Mouse (Mus musculus) embryonic facial prominence, embryonic 10.5 days (tissue): ENCODE results near the gene Adamts5. TPM values are rescaled to one million over a fixed set of nuclear protein-coding genes. Genes with fewer than 3 reads are reported as not detected.

ENCODE experiments used
- DNase-seq: peaks from one replicate; pipeline ENCODE4 v3.0.0-alpha.2; 2017; ENCODE audit warnings: low spot score
- H3K27ac ChIP-seq: fragments of 300-500 bp; sonication (generic); replicated peaks from 2 replicates; pipeline ENCODE4 v1.5.1; 2016; ENCODE audit warnings: mild to moderate bottlenecking
- H3K27me3 ChIP-seq: fragments of 300-500 bp; sonication (generic); replicated peaks from 2 replicates; pipeline ENCODE4 v1.6.1; 2016; ENCODE audit warnings: low read depth, mild to moderate bottlenecking; ENCODE audit not compliant: poor library complexity, severe bottlenecking
- H3K36me3 ChIP-seq: fragments of 300-500 bp; sonication (generic); replicated peaks from 2 replicates; pipeline ENCODE4 v1.6.1; 2016; ENCODE audit warnings: mild to moderate bottlenecking, moderate library complexity
- H3K4me1 ChIP-seq: fragments of 300-500 bp; sonication (generic); 2 replicates; pipeline ENCODE4 v1.6.1; 2016
- H3K4me3 ChIP-seq: fragments of 300-500 bp; sonication (generic); 2 replicates; pipeline ENCODE4 v1.5.1; 2016; ENCODE audit warnings: mild to moderate bottlenecking, moderate library complexity
- H3K9me3 ChIP-seq: fragments of 300-500 bp; sonication (generic); 2 replicates; pipeline ENCODE4 v1.6.1; 2016; ENCODE audit warnings: mild to moderate bottlenecking
- WGBS: fragments of 180-500 bp; shearing (Covaris S2); methylation state at CpG from one replicate; pipeline ENCODE4 v1.1.7; 2016; 5-methylcytosine and 5-hydroxymethylcytosine counted together
- polyA plus RNA-seq: library from polyadenylated mRNA; unstranded; fragments of >200 nt; fragmentation: Nextera tagmentation; extraction: Ambion mirVana; gene quantifications from 2 replicates; pipeline ENCODE4 v1.2.1, GENCODE M21; 2016

Gene Adamts5
- polyA plus RNA-seq, 1 experiment from 2014 or later, result 1.1 TPM

DNA sequence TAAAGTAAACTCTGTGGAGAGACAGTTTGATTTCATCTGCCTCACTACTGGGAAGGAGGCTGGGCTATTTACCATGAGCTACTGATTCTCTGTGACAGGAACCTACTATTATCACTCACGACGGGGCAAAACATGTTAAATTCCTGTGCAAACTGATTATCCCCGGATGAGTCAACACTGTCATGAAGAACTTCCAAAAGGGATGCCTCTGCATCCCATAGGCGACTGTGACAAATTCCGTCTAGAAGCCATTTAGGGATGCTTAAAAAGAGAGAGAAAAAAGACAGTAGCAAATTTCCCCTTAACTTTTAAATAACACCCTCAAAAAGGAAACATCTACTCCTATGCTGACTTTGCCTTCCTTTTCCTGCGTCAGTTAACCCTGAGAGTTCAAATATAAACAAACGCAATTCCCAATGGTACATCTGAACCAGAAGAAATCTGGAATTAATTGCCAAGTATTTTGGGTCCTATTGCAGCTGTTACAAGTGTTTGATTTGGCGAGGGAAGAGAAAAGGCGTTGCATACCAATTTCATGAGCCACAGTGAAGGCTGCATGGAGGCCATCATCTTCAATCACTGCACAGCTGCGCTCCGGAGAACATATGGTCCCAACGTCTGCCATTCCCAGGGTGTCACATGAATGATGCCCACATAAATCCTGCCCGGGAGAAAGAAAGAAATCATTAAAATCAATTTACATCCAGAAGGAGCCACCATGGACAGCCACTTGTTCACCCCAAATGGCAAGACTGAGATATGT is 14.2 kb downstream of the Adamts5 start:
- WGBS, result 51% methylated on average over 13 of the region's 13 CpGs
- peak; percentile 33 for DNase-seq
- Histone ChIP-seq H3K4me1 (peaks cover 12% of the 10 kb centered on the region), H3K27me3 (no peaks in the 10 kb centered on the region), H3K4me3 (no peak overlapping the region), H3K9me3 (no peaks in the 10 kb centered on the region), H3K36me3 (no peaks in the 10 kb centered on the region), H3K27ac (no peak overlapping the region)

DNA sequence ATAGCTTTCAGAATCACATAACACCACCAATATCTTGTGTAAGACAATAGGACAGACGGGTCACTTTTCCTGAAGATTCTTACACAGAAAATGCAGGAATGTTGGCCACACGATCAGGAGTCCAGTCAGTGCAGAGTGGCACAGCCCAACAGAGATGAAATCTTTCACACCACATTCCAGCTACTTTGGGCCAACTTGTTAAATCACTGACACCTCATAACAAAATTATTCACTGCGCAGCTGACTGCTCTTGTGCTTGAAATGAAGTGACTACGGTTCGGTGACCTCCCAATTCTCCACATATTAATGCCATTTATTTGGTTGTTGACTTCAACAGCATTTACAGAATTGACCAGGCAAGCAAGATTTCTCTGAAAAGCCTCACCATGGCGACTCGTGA is 22.6 kb downstream of the Adamts5 start:
- Histone ChIP-seq H3K27ac (no peak overlapping the region), H3K27me3 (no peaks in the 10 kb centered on the region), H3K4me3 (no peak overlapping the region), H3K36me3 (no peaks in the 10 kb centered on the region), H3K4me1 (no peaks in the 10 kb centered on the region), H3K9me3 (no peaks in the 10 kb centered on the region)
- WGBS, result 91% methylated on average over 7 of the region's 7 CpGs
- DNase-seq, result no peak

DNA sequence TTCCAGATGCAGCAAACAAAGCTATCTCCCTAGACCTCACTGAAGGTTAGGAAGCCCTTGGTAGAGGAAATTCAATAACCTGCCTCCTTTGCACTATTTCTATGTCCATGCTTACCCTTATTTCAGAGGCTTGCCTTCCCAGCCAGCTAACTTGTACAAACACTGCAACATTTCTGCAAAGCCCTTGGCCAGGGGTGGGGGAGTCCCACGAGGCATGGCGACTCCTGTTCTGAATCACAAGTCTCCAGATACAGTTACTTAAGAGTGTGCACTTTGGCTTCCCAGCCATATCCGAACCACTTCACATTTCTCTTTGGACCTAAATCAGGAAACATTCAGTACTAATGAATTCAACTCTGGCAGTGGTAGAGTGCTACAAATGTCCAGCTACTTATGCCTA is 27.5 kb downstream of the Adamts5 start:
- no peak for DNase-seq
- 90% methylated on average over 3 of the region's 3 CpGs for WGBS
- H3K36me3 ChIP-seq, result no peaks in the 10 kb centered on the region
- no peak overlapping the region for H3K4me3 ChIP-seq
- H3K9me3 ChIP-seq, result no peaks in the 10 kb centered on the region
- H3K27me3 ChIP-seq, result no peaks in the 10 kb centered on the region
- peaks cover 11% of the 10 kb centered on the region for H3K4me1 ChIP-seq
- no peak overlapping the region for H3K27ac ChIP-seq

DNA sequence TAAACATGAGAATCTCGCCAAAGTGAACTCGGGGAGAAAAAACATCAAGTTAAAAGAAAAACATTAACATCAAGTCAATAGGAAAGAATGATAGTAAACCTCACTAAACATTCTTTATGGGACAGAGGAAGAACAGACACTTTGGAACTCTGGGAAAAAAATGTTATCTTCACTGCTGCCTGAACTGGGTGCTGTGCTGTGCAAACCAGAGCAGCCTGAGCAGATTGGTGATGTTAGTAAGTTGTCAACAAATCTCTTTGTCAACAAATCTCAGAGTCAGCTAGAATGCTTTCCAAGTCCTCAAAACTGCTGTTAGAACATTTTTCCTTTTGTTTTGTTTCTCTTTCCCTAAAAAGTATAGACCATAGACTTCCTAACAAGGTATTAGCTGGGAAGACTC is 29.7 kb downstream of the Adamts5 start:
- H3K4me1 ChIP-seq, result peaks cover 13% of the 10 kb centered on the region
- no peak overlapping the region for H3K4me3 ChIP-seq
- no peak for DNase-seq
- 74% methylated on average over 2 of the region's 2 CpGs for WGBS
- H3K36me3 ChIP-seq, result no peaks in the 10 kb centered on the region
- H3K9me3 ChIP-seq, result no peaks in the 10 kb centered on the region
- H3K27me3 ChIP-seq, result no peaks in the 10 kb centered on the region
- no peak overlapping the region for H3K27ac ChIP-seq

DNA sequence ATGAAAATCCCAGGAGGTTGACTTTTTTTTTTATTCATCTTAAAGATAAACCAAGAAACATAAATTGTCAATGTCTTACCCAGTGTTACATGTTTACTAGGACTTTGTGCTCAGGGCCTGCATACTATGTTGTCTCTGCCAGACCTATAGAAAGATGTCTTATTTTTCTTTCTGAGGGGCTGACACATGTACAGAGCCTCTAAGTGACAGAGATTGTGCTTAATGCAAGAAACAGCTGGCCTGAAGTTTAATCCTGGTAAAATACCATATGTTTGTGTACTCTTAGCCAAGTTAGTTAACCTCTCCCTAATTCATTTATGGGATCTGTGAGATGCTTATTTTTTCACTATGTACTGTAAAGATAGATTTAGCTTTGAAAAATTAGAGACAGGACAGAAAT is 30.4 kb downstream of the Adamts5 start:
- Histone ChIP-seq H3K27me3 (no peaks in the 10 kb centered on the region), H3K27ac (no peak overlapping the region), H3K4me1 (peaks cover 13% of the 10 kb centered on the region), H3K36me3 (no peaks in the 10 kb centered on the region), H3K4me3 (no peak overlapping the region), H3K9me3 (no peaks in the 10 kb centered on the region)
- DNase-seq, result no peak

DNA sequence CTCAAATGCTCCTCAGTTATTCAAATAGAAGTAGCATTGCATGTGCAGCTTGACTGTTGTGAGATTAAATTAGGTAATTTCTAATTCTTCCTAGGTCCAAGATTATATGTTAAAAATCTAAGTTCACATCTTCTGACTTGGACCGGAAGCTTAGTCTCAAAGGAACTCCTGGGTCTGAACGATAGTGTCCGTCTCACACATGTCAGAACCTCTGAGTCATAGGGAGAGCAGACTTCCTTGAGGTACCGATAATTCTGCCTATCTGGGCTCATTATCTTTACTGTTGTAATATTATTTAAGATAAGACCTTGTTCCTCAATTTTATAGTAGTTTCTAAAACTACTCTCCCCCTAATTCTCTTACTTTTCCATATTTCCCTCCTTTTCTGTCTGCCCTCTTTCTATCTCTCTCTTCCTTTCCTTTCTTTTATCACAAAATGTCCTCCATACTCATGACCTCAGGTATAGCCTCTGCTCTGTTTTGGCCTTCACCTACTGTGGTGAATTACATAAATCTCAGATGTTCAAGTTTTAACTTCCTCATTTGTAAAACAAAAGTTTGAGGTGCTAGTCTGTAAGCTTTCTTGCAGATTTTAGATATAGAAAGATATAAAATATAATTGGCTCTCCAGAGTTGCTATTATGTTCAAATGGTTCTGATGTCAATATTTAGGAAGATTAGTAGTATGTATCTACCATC is 36.8 kb downstream of the Adamts5 start:
- Histone ChIP-seq H3K27ac (no peak overlapping the region), H3K4me3 (no peak overlapping the region), H3K36me3 (no peaks in the 10 kb centered on the region; the same call in 1 of the 2 replicates), H3K27me3 (no peaks in the 10 kb centered on the region), H3K4me1 (peaks cover 7% of the 10 kb centered on the region), H3K9me3 (no peaks in the 10 kb centered on the region)
- DNase-seq, result no peak
- 93% methylated on average over 4 of the region's 4 CpGs for WGBS

DNA sequence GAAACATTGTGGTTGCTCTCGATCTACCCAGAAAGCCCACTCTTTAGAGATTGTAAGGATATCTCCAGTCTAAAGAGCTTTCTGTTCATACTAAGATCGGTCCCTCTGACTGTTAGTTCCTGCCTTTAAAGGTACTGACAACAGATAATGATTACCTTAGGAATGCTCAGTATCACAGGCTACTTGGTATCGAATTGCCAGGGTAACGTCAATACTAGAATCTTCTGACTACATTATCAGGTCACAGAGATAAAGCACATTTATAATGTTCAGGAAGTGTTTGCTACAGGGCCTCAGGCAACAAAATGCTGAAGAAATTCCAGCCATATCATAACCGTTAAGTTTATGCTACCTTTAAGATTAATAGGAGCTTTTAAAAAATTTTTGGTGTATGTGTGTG is 47.1 kb downstream of the Adamts5 start:
- no peak for DNase-seq
- Histone ChIP-seq H3K4me1 (no peaks in the 10 kb centered on the region), H3K4me3 (no peak overlapping the region), H3K36me3 (no peaks in the 10 kb centered on the region), H3K27ac (no peak overlapping the region), H3K27me3 (no peaks in the 10 kb centered on the region), H3K9me3 (no peaks in the 10 kb centered on the region)
- WGBS, result 85% methylated on average over 5 of the region's 5 CpGs

DNA sequence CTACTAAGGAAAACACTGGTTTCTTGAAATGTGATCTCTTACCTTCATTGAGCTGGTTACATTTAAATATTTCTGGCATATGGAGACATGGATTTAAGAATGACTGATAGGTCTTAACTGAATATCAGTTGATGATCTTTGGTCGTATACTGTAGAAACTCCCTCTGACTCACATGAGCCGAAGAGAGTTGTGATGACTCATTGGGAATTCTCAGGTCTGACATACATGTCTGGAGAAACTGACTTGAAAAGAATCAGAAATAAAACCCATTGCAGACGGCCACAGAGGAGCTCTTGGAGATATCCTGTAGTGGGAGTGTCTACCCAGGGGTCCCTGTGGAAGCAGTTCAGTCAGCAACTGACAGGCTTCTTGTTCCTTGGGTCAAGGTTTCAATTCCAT is 74.6 kb downstream of the Adamts5 start:
- Histone ChIP-seq H3K36me3 (no peaks in the 10 kb centered on the region), H3K27me3 (no peaks in the 10 kb centered on the region)

DNA sequence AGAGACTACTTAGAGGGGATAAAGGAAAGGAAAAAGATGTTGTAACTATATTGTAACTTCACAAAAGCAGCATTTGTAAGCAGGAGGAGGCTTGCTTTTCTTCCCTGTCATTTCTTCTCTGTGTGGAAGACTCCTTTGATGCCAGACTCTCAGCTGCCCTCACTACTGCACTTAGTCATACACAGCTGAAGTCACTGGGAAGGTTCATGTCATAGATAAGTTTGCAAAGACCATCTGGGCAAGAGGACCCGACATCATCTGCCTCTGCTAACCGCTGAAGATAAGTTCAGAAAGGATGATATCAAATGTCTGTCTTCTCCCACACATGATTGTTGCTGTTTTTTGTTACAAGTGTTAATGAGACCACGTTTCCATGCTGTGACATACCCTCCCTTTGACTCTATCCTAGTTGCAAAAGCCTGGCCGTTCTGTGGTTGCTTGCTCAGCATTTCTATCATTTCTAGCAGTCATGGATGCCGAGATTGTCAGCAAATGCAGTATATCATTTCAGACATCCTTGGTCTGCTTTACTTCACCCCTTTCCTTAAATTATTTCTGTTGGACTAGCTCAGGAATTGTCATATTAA is 79.2 kb downstream of the Adamts5 start:
- 86% methylated on average over 5 of the region's 5 CpGs for WGBS
- Histone ChIP-seq H3K4me1 (no peaks in the 10 kb centered on the region), H3K27me3 (no peaks in the 10 kb centered on the region), H3K36me3 (no peaks in the 10 kb centered on the region), H3K9me3 (no peaks in the 10 kb centered on the region), H3K4me3 (no peak overlapping the region), H3K27ac (no peak overlapping the region)
- DNase-seq, result no peak

More for the DNA sequence above, 74.6 kb downstream of the Adamts5 start:
- Histone ChIP-seq H3K9me3 (no peaks in the 10 kb centered on the region), H3K27ac (no peak overlapping the region), H3K4me1 (no peaks in the 10 kb centered on the region), H3K4me3 (no peak overlapping the region)
- 80% methylated on average over 3 of the region's 3 CpGs for WGBS
- DNase-seq, result no peak

DNA sequence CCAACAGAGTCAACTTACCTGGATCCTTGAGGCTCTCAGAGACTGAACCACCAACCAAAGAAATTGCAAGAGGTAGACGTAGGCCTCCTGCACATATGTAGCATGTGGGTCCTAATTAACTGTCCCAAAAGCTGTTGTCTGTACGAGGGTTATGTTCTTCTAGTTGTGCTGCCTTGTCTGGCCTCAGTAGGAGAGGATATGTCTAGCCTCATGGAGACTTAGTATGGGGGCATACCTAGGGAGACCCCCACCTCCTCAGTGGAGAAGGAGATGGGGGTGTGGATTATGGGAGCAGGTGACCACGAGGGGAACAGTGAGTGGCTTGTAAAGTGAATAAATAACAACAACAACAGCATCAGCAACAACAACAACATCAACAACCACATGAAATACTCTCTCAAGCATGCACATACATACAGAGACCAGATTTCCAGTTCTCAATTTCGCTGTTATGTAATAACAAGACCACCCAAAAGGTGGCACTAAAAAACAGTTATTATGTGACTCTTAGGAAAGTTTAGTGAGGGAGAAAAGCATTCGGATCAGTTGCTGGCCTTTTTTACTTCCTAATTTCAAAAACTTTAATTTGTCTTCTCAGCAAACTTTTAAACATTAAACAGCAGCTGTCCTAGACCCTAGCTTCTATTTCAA is 81.7 kb downstream of the Adamts5 start:
- no peaks in the 10 kb centered on the region for H3K36me3 ChIP-seq
- no peaks in the 10 kb centered on the region for H3K9me3 ChIP-seq
- no peak overlapping the region for H3K4me3 ChIP-seq
- H3K4me1 ChIP-seq, result no peaks in the 10 kb centered on the region
- no peak for DNase-seq
- H3K27me3 ChIP-seq, result no peaks in the 10 kb centered on the region
- no peak overlapping the region for H3K27ac ChIP-seq
- 64% methylated on average over 5 of the region's 5 CpGs for WGBS

DNA sequence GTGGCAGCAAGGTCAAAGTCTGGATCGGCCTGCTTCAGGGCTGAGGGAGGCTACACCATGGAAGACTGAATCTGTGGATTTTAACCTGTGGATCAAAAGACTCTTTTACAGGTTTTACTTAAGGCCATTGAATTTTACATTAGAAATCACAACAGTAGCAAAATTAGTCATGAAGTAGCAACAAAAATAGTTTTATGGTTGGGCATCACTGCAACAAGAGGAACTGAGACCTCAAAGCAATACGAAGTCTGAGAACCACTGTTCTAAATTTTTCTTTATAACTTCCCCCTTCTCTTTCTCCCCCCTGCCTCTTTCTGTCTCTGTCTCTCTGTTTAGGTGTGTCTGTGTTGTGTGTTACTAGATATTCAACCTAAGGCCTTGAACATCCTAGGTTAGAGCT is 87.5 kb downstream of the Adamts5 start:
- WGBS, result 93% methylated on average over 2 of the region's 2 CpGs
- Histone ChIP-seq H3K27ac (no peak overlapping the region), H3K4me1 (no peaks in the 10 kb centered on the region), H3K36me3 (no peaks in the 10 kb centered on the region), H3K4me3 (no peak overlapping the region), H3K27me3 (no peaks in the 10 kb centered on the region), H3K9me3 (no peaks in the 10 kb centered on the region)
- DNase-seq, result no peak

DNA sequence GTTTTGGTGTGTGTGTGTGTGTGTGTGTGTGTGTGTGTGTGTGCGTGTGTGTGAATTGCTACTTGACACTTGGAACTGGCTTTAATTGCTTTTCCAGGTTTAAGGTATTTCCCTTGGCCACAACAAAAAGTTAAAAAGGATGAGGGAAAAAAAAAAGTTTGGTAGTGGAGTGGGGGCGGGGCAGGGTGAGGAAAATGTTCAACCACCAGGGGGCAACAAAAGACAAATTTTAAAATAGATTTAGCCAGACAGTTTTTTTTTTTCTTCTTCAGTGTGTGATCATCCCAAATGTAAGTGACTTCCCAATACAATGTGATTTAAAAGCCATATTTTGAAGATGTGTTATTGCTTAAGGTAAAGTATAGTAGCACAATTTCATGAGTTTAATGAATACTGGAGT is 94.0 kb downstream of the Adamts5 start:
- 17% methylated on average over 2 of the region's 2 CpGs for WGBS
- DNase-seq, result peak; percentile 54
- peaks cover 11% of the 10 kb centered on the region for H3K4me1 ChIP-seq
- H3K9me3 ChIP-seq, result no peaks in the 10 kb centered on the region
- H3K27ac ChIP-seq, result no peak overlapping the region
- H3K4me3 ChIP-seq, result no peak overlapping the region
- no peaks in the 10 kb centered on the region for H3K27me3 ChIP-seq
- no peaks in the 10 kb centered on the region for H3K36me3 ChIP-seq
